Mouse (Mus musculus) neural tube, embryonic 14.5 days (tissue): Measurements from ENCODE around the gene Msi1. TPM values are rescaled to one million over a fixed set of nuclear protein-coding genes. Genes with fewer than 3 reads are reported as not detected.

Experiments used
- ATAC-seq: fragments of 200-750 bp; cut with Nextera tagmentation; 2 replicates; pipeline ENCODE4 v1.8.0; 2017; ENCODE audit warnings: low read depth, mild to moderate bottlenecking, moderate TSS enrichment, moderate library complexity
- H3K27ac ChIP-seq: fragments of 300-500 bp; sonication (generic); 2 replicates; pipeline ENCODE4 v1.5.1; 2014; ENCODE audit warnings: low read depth, mild to moderate bottlenecking, control low read depth, low read length, moderate library complexity, mixed read lengths
- H3K27me3 ChIP-seq: fragments of 300-500 bp; sonication (generic); 2 replicates; pipeline ENCODE4 v1.6.1; 2014; ENCODE audit warnings: low read length; ENCODE audit not compliant: control insufficient read depth, insufficient read depth
- H3K36me3 ChIP-seq: fragments of 300-500 bp; sonication (generic); 2 replicates; pipeline ENCODE4 v1.6.1; 2014; ENCODE audit warnings: low read length, mixed read lengths; ENCODE audit not compliant: control insufficient read depth, insufficient read depth
- H3K4me1 ChIP-seq: fragments of 300-500 bp; sonication (generic); 2 replicates; pipeline ENCODE4 v1.6.1; 2014; ENCODE audit warnings: low read length; ENCODE audit not compliant: control insufficient read depth, insufficient read depth
- H3K4me2 ChIP-seq: fragments of 300-500 bp; sonication (generic); 2 replicates; pipeline ENCODE4 v1.6.1; 2014; ENCODE audit warnings: mild to moderate bottlenecking, low read depth, low read length, control low read depth
- H3K4me3 ChIP-seq: fragments of 300-500 bp; sonication (generic); 2 replicates; pipeline ENCODE4 v1.5.1; 2014; ENCODE audit warnings: low read depth, low read length, control low read depth, mixed read lengths
- H3K9ac ChIP-seq: fragments of 300-500 bp; sonication (generic); replicated peaks from 2 replicates; pipeline ENCODE4 v1.6.1; 2014; ENCODE audit warnings: low read depth, mild to moderate bottlenecking, control low read depth, low read length, mixed read lengths
- H3K9me3 ChIP-seq: fragments of 300-500 bp; sonication (generic); 2 replicates; pipeline ENCODE4 v1.6.1; 2016; ENCODE audit warnings: low read length; ENCODE audit not compliant: control insufficient read depth
- WGBS: fragments of 180-500 bp; shearing (Covaris S2); extraction: QIAGEN DNeasy Blood & Tissue Kit; methylation state at CpG from one replicate; pipeline ENCODE4 v1.1.7; 2014; 5-methylcytosine and 5-hydroxymethylcytosine counted together
- polyA plus RNA-seq: library from polyadenylated mRNA; unstranded; fragments of >200 nt; fragmentation: Nextera tagmentation; extraction: Ambion mirVana; gene quantifications from 2 replicates; pipeline ENCODE4 v1.2.1, GENCODE M21; 2014

Gene Msi1
- polyA plus RNA-seq, 1 experiment from 2014 or later, result 55.1 TPM

DNA sequence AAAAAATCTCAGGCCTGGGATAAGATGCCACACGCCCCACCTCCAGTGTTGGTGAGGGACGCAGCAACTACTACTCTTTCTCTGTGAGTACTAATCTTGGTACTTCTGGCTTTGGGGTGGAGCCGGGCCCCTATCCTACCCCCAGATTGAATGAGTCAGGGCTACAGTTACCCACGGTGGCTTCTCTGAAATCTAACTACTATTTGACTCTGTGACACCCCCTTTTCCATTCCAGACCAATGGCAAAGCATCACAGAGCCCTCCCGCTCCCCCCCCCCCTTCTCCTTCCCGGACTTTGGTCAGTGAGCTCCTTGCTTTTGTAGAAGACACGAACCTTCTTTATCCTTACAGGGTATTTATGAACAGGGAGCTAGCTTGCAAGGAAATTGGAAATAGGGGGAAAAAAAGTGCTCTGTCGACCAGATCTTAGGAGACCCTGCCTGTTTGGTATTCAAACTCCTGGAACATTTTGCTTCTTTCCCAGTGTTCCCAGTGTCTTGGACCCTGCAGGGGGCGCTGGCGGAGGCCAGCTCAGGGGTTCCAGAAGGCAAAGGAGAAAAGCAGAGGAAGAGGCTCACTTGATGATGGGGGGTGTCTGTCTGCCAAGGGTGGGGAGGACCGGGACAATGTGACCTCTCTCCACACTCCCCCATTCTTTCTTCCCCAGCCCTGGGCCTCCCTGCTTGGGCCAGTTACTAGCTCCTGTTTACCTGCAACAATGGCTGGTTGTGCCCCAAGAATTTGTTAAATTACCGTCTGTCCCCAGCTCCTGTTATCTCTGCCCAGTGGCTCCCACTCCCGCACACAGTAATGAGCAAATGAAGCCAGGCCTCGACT lies 1.9 kb downstream of the Msi1 start:
- ATAC-seq, result no peak
- H3K4me1 ChIP-seq, result peaks cover 53% of the 10 kb centered on the region
- 0 out of 2 replicates have a peak, but pooled peaks cover 5% of the 10 kb centered on the region for H3K36me3 ChIP-seq
- peak overlapping the region; percentile 74 for H3K4me3 ChIP-seq
- peak overlapping the region; percentile 73 for H3K4me2 ChIP-seq
- H3K9ac ChIP-seq, result peak overlapping the region; percentile 100
- H3K9me3 ChIP-seq, result no peaks in the 10 kb centered on the region
- WGBS, result 3% methylated on average over 14 of the region's 14 CpGs
- H3K27ac ChIP-seq, result peak overlapping the region; percentile 91
- H3K27me3 ChIP-seq, result no peaks in the 10 kb centered on the region

GRCm38 (mm10) chr5:115431898-115432259 lies 2.5 kb downstream of the Msi1 start:
- Histone ChIP-seq H3K4me1 (peaks cover 59% of the 10 kb centered on the region), H3K36me3 (0 out of 2 replicates have a peak, but pooled peaks cover 5% of the 10 kb centered on the region), H3K4me3 (peak overlapping the region; percentile 74), H3K27me3 (no peaks in the 10 kb centered on the region), H3K9ac (peak overlapping the region; percentile 100), H3K27ac (peak overlapping the region; percentile 91), H3K9me3 (no peaks in the 10 kb centered on the region), H3K4me2 (peak overlapping the region; percentile 73)
- 11% methylated on average over 7 of the region's 7 CpGs for whole genome bisulfite sequencing
- ATAC-seq, result no peak

DNA sequence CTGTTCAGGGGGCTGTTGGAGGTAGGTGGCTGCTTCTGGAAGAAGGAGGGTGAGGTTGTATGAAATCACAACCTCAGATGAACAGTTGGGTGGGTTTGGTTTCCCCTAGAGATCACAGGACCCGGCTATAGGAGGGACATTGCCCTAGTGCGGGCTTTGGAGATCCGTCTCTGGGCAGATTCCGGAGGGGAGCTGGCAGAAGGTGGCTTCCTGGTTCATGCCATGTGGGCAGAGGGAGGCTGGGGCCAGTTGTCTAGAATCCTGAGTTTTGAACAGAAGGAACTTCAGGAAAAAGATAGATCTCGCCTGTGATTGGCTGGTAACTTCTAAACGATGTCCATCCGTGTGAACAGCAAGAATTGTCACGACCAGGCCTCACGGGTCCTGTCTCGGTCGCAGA lies 3.0 kb downstream of the Msi1 start:
- no peak for ATAC-seq
- H3K27ac ChIP-seq, result peak overlapping the region; percentile 91
- H3K9ac ChIP-seq, result peak overlapping the region; percentile 100
- no peaks in the 10 kb centered on the region for H3K27me3 ChIP-seq
- H3K9me3 ChIP-seq, result no peaks in the 10 kb centered on the region
- WGBS, result 36% methylated on average over 11 of the region's 11 CpGs
- peak overlapping the region; percentile 74 for H3K4me3 ChIP-seq
- peak overlapping the region; percentile 73 for H3K4me2 ChIP-seq
- peaks cover 64% of the 10 kb centered on the region for H3K4me1 ChIP-seq
- H3K36me3 ChIP-seq, result 0 out of 2 replicates have a peak, but pooled peaks cover 5% of the 10 kb centered on the region

DNA sequence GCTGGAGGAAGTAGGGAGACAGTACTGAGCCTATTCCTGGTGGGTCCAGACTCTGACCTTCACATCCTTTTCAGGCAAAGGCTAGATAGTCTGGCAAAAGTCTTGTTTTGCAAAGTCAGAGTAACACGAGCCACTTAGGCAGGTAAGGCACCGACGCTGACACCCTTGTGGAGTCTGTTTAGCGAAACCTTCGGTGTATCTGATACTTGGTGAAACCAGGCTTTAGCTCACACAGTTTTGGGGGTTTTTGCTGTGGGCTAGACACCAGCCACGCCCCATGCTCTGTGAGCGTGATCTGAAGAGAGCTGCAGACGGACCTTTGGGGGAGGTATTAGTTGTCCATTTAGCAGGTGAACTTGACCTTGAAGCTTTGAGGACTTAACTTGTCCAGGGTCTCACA lies 3.8 kb downstream of the Msi1 start:
- peaks cover 72% of the 10 kb centered on the region for H3K4me1 ChIP-seq
- ATAC-seq, result no peak
- H3K36me3 ChIP-seq, result 0 out of 2 replicates have a peak, but pooled peaks cover 5% of the 10 kb centered on the region
- peak overlapping the region; percentile 4; the same call in 1 of the 2 replicates for H3K9ac ChIP-seq
- no peak overlapping the region for H3K4me3 ChIP-seq
- peak overlapping the region; percentile 73; the same call in 1 of the 2 replicates for H3K4me2 ChIP-seq
- WGBS, result 79% methylated on average over 8 of the region's 8 CpGs
- H3K27me3 ChIP-seq, result no peaks in the 10 kb centered on the region
- peak overlapping the region; percentile 100; the same call in 1 of the 2 replicates for H3K27ac ChIP-seq
- H3K9me3 ChIP-seq, result no peaks in the 10 kb centered on the region

DNA sequence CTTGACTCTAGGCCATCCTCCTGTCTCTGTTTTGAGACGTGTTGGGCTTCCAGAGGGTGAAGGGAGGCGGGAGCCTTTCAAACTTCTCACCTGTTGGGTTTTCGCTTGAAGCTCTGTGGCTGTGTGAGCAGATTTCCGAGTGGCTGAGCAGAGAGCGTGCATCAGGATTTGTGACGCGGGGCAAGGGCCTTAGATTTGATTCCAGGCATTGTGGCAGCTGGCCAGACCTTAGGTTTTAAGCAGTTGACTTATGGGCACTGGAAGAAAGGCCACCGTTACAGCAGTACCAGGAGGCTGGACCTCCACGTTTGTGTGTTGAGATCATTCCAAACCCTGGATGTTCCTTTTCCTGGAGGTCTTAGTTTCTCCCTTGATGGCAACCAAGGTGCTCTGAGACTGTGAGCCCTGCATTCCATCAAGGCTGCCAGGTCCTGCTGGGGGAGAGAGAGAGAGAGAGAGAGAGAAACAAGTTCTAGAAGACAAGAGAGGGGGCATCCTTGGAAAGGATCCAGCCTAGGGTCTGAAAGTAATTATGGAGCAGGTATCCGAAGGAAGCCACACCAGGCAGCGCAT lies 5.0 kb downstream of the Msi1 start:
- H3K36me3 ChIP-seq, result peaks cover 14% of the 10 kb centered on the region
- 0 out of 2 replicates have a peak overlapping the region, but pooled peaks have one; percentile 9 for H3K4me3 ChIP-seq
- H3K9me3 ChIP-seq, result no peaks in the 10 kb centered on the region
- 15% methylated on average over 11 of the region's 11 CpGs for WGBS
- no peak for ATAC-seq
- peak overlapping the region; percentile 100 for H3K27ac ChIP-seq
- peak overlapping the region; percentile 45; the same call in 1 of the 2 replicates for H3K9ac ChIP-seq
- peak overlapping the region; percentile 64 for H3K4me2 ChIP-seq
- peaks cover 73% of the 10 kb centered on the region for H3K4me1 ChIP-seq
- no peaks in the 10 kb centered on the region for H3K27me3 ChIP-seq

GRCm38 (mm10) chr5:115434853-115435754 lies 5.7 kb downstream of the Msi1 start:
- peak overlapping the region; percentile 73 for H3K9ac ChIP-seq
- ATAC-seq, result no peak
- WGBS, result 18% methylated on average over 15 of the region's 15 CpGs
- no peaks in the 10 kb centered on the region for H3K27me3 ChIP-seq
- H3K4me3 ChIP-seq, result peak overlapping the region; percentile 29; the same call in 1 of the 2 replicates
- H3K27ac ChIP-seq, result peak overlapping the region; percentile 100
- H3K4me1 ChIP-seq, result peaks cover 73% of the 10 kb centered on the region
- H3K9me3 ChIP-seq, result no peaks in the 10 kb centered on the region
- peaks cover 21% of the 10 kb centered on the region for H3K36me3 ChIP-seq
- peak overlapping the region; percentile 64 for H3K4me2 ChIP-seq

- Histone ChIP-seq H3K27ac (peak overlapping the region; percentile 100), H3K4me1 (peaks cover 73% of the 10 kb centered on the region)
Observed at GRCm38 (mm10) chr5:115435755-115436379, 6.5 kb downstream of the Msi1 start.

GRCm38 (mm10) chr5:115436421-115437124 lies 7.2 kb downstream of the Msi1 start:
- WGBS, result under 1% methylated on average over 30 of the region's 43 CpGs
- Histone ChIP-seq H3K4me2 (peak overlapping the region; percentile 64), H3K27ac (peak overlapping the region; percentile 100), H3K36me3 (peaks cover 23% of the 10 kb centered on the region), H3K4me1 (peaks cover 66% of the 10 kb centered on the region), H3K9me3 (no peaks in the 10 kb centered on the region), H3K9ac (peak overlapping the region; percentile 73), H3K4me3 (peak overlapping the region; percentile 29), H3K27me3 (no peaks in the 10 kb centered on the region)
- ATAC-seq, result peak; percentile 90

More at GRCm38 (mm10) chr5:115435755-115436379, 6.5 kb downstream of the Msi1 start:
- Histone ChIP-seq H3K4me3 (peak overlapping the region; percentile 29), H3K4me2 (peak overlapping the region; percentile 64), H3K9me3 (no peaks in the 10 kb centered on the region), H3K27me3 (no peaks in the 10 kb centered on the region), H3K9ac (peak overlapping the region; percentile 73), H3K36me3 (peaks cover 23% of the 10 kb centered on the region)
- no peak for ATAC-seq
- WGBS, result 12% methylated on average over 8 of the region's 8 CpGs
